Mouse (Mus musculus) lung, postnatal 0 days (tissue): Measurements from ENCODE around the gene Fshr.

Experiments
- CTCF ChIP-seq: IDR thresholded peaks from 2 replicates; pipeline ENCODE4 v1.5.1; 2016; ENCODE audit warnings: antibody characterized with exemption, mild to moderate bottlenecking
- EP300 ChIP-seq: IDR thresholded peaks from 2 replicates; pipeline ENCODE4 v1.6.1; 2016; ENCODE audit warnings: antibody characterized with exemption, mild to moderate bottlenecking, control low read depth

GRCm38 (mm10) chr17:89173545-89173944, 26.9 kb downstream of the Fshr start:
- no peak for TF ChIP-seq EP300
- TF ChIP-seq CTCF, result no peak
